21 mouse cellular contexts compared by ENCODE assay signal in genomic region chr9:122312296-122312990, GRCm38 (mm10). TPM values are rescaled to one million over a fixed set of nuclear protein-coding genes. Genes with fewer than 3 reads are reported as not detected.
DNase-seq lines count a peak whose midpoint lies in the region; ATAC-seq lines count a peak whose summit lies in the region.
"Had no signal": no experiment of that assay in that cellular context is flagged by ENCODE, and none has a peak within 500 bp of the region (broad histone marks: within the 10 kb centered on the region; RNA-seq: fewer than 3 reads in every experiment).

No protein-coding gene starts in this region.

- intact Hi-C loops in gastrocnemius, postnatal 14 days (cut with DNase I; ENCODE audit: low total_unique reads), result no loop called here

- peak; percentile 3 for DNase-seq in gastrocnemius, postnatal 25 days
- DNase-seq in gastrocnemius, postnatal 14 days, result no peak
- peak; percentile 37 for DNase-seq in testis, postnatal 10 days (ENCODE audit: low spot score)
- DNase-seq in testis, postnatal 14 days (ENCODE audit: low spot score), result no peak
- peak; percentile 32 for DNase-seq in induced T-regulatory cell, adult 2 months (ENCODE audit: low read depth)
- DNase-seq in ovary, postnatal 10 days (ENCODE audit: low spot score), result no peak
- no peak for DNase-seq in cerebellum, postnatal 36 days
- DNase-seq: adrenal gland, adult 8-10 months; adrenal gland, postnatal 14 days; adrenal gland, postnatal 36 days; cerebellum, adult 11-12 months; cerebellum, adult 2 months; cerebellum, adult 9-10 months; cerebellum, postnatal 10 days; cerebellum, postnatal 25 days; forebrain, postnatal 0 days had no signal

- 0 out of 2 replicates have a peak, but pooled peaks have one; percentile 13 for ATAC-seq in common myeloid progenitor, adult 5-6 weeks (replicated peaks; ENCODE audit: low read depth, poor library complexity, severe bottlenecking)
- ATAC-seq: activated CD4-positive, CD25-positive, alpha-beta regulatory T cell, adult 4 months; forebrain, embryonic 13.5 days; forebrain, embryonic 15.5 days; forebrain, postnatal 0 days; Patski had no signal

RNA-seq across cellular contexts. Expression of gene Ano10, which starts 18.2 kb away (rescaled TPM):
- total RNA-seq in gastrocnemius, postnatal 25 days (2021), result 10 to 100 TPM; 36.6 to 43.5 TPM
- total RNA-seq in gastrocnemius, postnatal 14 days (2021), result 10 to 100 TPM; 36.6 to 39.4 TPM
- total RNA-seq in common myeloid progenitor, adult 5-6 weeks (2017), result 7.7 and 9.8 TPM in 2 replicates

RNA-seq across cellular contexts. Expression of gene Abhd5, which starts 39.0 kb away (rescaled TPM):
- total RNA-seq in gastrocnemius, postnatal 25 days (2021), result 10 to 100 TPM; 31.7 to 43.5 TPM
- total RNA-seq in gastrocnemius, postnatal 14 days (2021), result 10 to 100 TPM; 26.0 to 26.3 TPM
- total RNA-seq in common myeloid progenitor, adult 5-6 weeks (2017), result 14.4 and 35.6 TPM in 2 replicates

Comparison
In these comparisons a context has a peak if more than half of its experiments do, and no peak if none do; other contexts are left out.
1. DNase-seq: peak in gastrocnemius, postnatal 25 days (single experiment), testis, postnatal 10 days (single experiment) and induced T-regulatory cell, adult 2 months (single experiment); none in gastrocnemius, postnatal 14 days (single experiment), testis, postnatal 14 days (single experiment), ovary, postnatal 10 days (single experiment) and cerebellum, postnatal 36 days (0 of 2).